Mouse (Mus musculus): ENCODE data around the gene Rnf150. TPM values are rescaled to one million over a fixed set of nuclear protein-coding genes. Genes with fewer than 3 reads are reported as not detected.
A peak's percentile ranks its signal among the peaks of the same experiment; 100 is the strongest.

Gene Rnf150
- total and polyA plus RNA-seq, 3 experiments, result not detected

- TF ChIP-seq MAZ (IDR thresholded peaks at IDR 0.05; ENCODE audit: low read depth, low read length) (no peak), POLR2AphosphoS2 (IDR thresholded peaks at IDR 0.05; ENCODE audit: low read length) (no peak), HCFC1 (IDR thresholded peaks at IDR 0.05; ENCODE audit: low read depth, low read length) (no peak), MYB (IDR thresholded peaks at IDR 0.05; ENCODE audit: low read depth, low read length) (peak; percentile 68), MEF2A (IDR thresholded peaks at IDR 0.05; ENCODE audit: extremely low read depth, insufficient replicate concordance, low read depth, low read length, poor library complexity, severe bottlenecking) (no peak), ETS1 (IDR thresholded peaks at IDR 0.05; ENCODE audit: low read depth, low read length) (peak; percentile 94), GATA1 (IDR thresholded peaks at IDR 0.05; ENCODE audit: low read depth, low read length) (peak; percentile 81), USF2 (IDR thresholded peaks at IDR 0.05; ENCODE audit: borderline replicate concordance in 1 of 2, insufficient read depth in 1 of 2, low read depth in 1 of 2, low read length in 2 of 2) (no peak), KAT2A (conservative IDR thresholded peaks at IDR 0.05; ENCODE audit: low read depth, low read length) (no peak), BHLHE40 (IDR thresholded peaks at IDR 0.05; ENCODE audit: borderline replicate concordance, low read depth, low read length) (no peak), GABPA (IDR thresholded peaks at IDR 0.05; ENCODE audit: low read depth, low read length) (peak; percentile 91), TCF12 (IDR thresholded peaks at IDR 0.05; ENCODE audit: low read depth, low read length) (peak; percentile 92), USF1 (IDR thresholded peaks at IDR 0.05; ENCODE audit: low read depth, low read length) (no peak), ZC3H11A (IDR thresholded peaks at IDR 0.05; ENCODE audit: low read depth, low read length) (no peak), MXI1 (IDR thresholded peaks at IDR 0.05; ENCODE audit: low read depth, low read length) (peak; percentile 72), MYC (IDR thresholded peaks at IDR 0.05; ENCODE audit: low read depth, low read length) (peak; percentile 66; the same call in 1 of the 2 replicates), ZKSCAN1 (IDR thresholded peaks at IDR 0.05; ENCODE audit: low read depth, low read length) (no peak), CHD2 (IDR thresholded peaks at IDR 0.05; ENCODE audit: low read length) (no peak), TAL1 (IDR thresholded peaks at IDR 0.05; ENCODE audit: low read length) (peak; percentile 75), RAD21 (IDR thresholded peaks at IDR 0.05; ENCODE audit: low read depth, low read length) (no peak), E2F4 (IDR thresholded peaks at IDR 0.05; ENCODE audit: borderline replicate concordance, low read depth, low read length) (no peak), POLR2A (IDR thresholded peaks at IDR 0.05; ENCODE audit: control insufficient read depth in 1 of 2, insufficient read depth in 1 of 2, low read depth in 1 of 2, low read length in 2 of 2, poor library complexity in 1 of 2) (no peak)
These were observed 17.1 kb upstream of the Rnf150 start (continued) for GRCm38 (mm10) chr8:82846098-82846497.

GRCm38 (mm10) chr8:82846730-82847129 lies 16.4 kb upstream of the Rnf150 start:
- Histone ChIP-seq H3K27me3 (ENCODE audit: control insufficient read depth in 1 of 2, insufficient read depth in 2 of 2, low read length in 2 of 2) (no peaks in the 10 kb centered on the region), H3K9me3 (replicated peaks; ENCODE audit: insufficient read depth, low read length) (no peaks in the 10 kb centered on the region), H3K27ac (ENCODE audit: control insufficient read depth, low read depth, low read length) (peak overlapping the region; percentile 57), H3K79me2 (ENCODE audit: control insufficient read depth, insufficient read depth, low read length, poor library complexity) (no peaks in the 10 kb centered on the region), H3K9ac (ENCODE audit: control insufficient read depth, low read depth, low read length, poor library complexity, severe bottlenecking) (no peak overlapping the region), H3K36me3 (ENCODE audit: control insufficient read depth in 1 of 2, insufficient read depth in 2 of 2, low read length in 2 of 2) (peaks cover 0 to 16% of the 10 kb centered on the region in 2 experiments; a peak in 2 of 4 replicates), H3K4me1 (ENCODE audit: control insufficient read depth in 1 of 2, insufficient read depth in 2 of 2, low read length in 2 of 2) (peaks cover 13 to 14% of the 10 kb centered on the region in 2 experiments), H3K4me3 (ENCODE audit: control insufficient read depth in 1 of 2, insufficient read depth in 1 of 2, low read depth in 2 of 2, low read length in 2 of 2) (no peak overlapping the region)
- peak; percentile 93 for DNase-seq (ENCODE audit: low read depth, low spot score)
- peak; percentile 92 to 95 for TF ChIP-seq EP300 (IDR thresholded peaks at IDR 0.05; ENCODE audit: low read depth in 1 of 2, low read length in 2 of 2)
- TF ChIP-seq TAL1 (IDR thresholded peaks at IDR 0.05; ENCODE audit: low read length), result peak; percentile 94
- 0 out of 2 replicates have a peak, but pooled peaks have one; percentile 25 for TF ChIP-seq JUND (IDR thresholded peaks at IDR 0.05; ENCODE audit: low read depth, low read length)
- TF ChIP-seq GATA1 (IDR thresholded peaks at IDR 0.05; ENCODE audit: low read depth, low read length), result peak; percentile 95
- TF ChIP-seq RCOR1 (IDR thresholded peaks at IDR 0.05; ENCODE audit: low read depth, low read length), result peak; percentile 99
- TF ChIP-seq MXI1 (IDR thresholded peaks at IDR 0.05; ENCODE audit: low read depth, low read length), result peak; percentile 54
- TF ChIP-seq SIN3A (IDR thresholded peaks at IDR 0.05; ENCODE audit: low read length), result peak; percentile 87
- 0 out of 2 replicates have a peak, but pooled peaks have one; percentile 55 for TF ChIP-seq MYC (IDR thresholded peaks at IDR 0.05; ENCODE audit: low read depth, low read length)
- peak; percentile 40; the same call in 1 of the 2 replicates for TF ChIP-seq ZNF384 (IDR thresholded peaks at IDR 0.05; ENCODE audit: low read depth, low read length)
- peak; percentile 41; the same call in 1 of the 2 replicates for TF ChIP-seq GABPA (IDR thresholded peaks at IDR 0.05; ENCODE audit: low read depth, low read length)
- no peak for TF ChIP-seq USF2 (IDR thresholded peaks at IDR 0.05; ENCODE audit: borderline replicate concordance in 1 of 2, insufficient read depth in 1 of 2, low read depth in 1 of 2, low read length in 2 of 2)
- TF ChIP-seq CTCF (IDR thresholded peaks at IDR 0.05 in 2 of 3, conservative IDR thresholded peaks at IDR 0.05 in 1 of 3; ENCODE audit: control insufficient read depth in 1 of 3, insufficient read depth in 1 of 3, low read depth in 2 of 3, low read length in 3 of 3, poor library complexity in 1 of 3, severe bottlenecking in 1 of 3), result no peak
- TF ChIP-seq HCFC1 (IDR thresholded peaks at IDR 0.05; ENCODE audit: low read depth, low read length), result 0 out of 2 replicates have a peak, but pooled peaks have one; percentile 9
- TF ChIP-seq ZKSCAN1 (IDR thresholded peaks at IDR 0.05; ENCODE audit: low read depth, low read length), result no peak
- peak; percentile 75 for TF ChIP-seq MYB (IDR thresholded peaks at IDR 0.05; ENCODE audit: low read depth, low read length)
- peak; percentile 64; the same call in 1 of the 2 replicates for TF ChIP-seq BHLHE40 (IDR thresholded peaks at IDR 0.05; ENCODE audit: borderline replicate concordance, low read depth, low read length)
- TF ChIP-seq ETS1 (IDR thresholded peaks at IDR 0.05; ENCODE audit: low read depth, low read length), result peak; percentile 100
- TF ChIP-seq E2F4 (IDR thresholded peaks at IDR 0.05; ENCODE audit: borderline replicate concordance, low read depth, low read length), result no peak
- TF ChIP-seq MAFK (IDR thresholded peaks at IDR 0.05; ENCODE audit: borderline replicate concordance, low read depth, low read length), result peak; percentile 82; the same call in 1 of the 2 replicates
- TF ChIP-seq TCF12 (IDR thresholded peaks at IDR 0.05; ENCODE audit: low read depth, low read length), result peak; percentile 97

Measured in MEL (cell line).